Mouse (Mus musculus) liver, embryonic 16.5 days (tissue): ENCODE results near the gene Dync1i2. TPM values are rescaled to one million over a fixed set of nuclear protein-coding genes. Genes with fewer than 3 reads are reported as not detected.

ENCODE experiments used
- ATAC-seq: fragments of 200-750 bp; cut with Nextera tagmentation; 2 replicates; pipeline ENCODE4 v1.8.0; 2017; ENCODE audit warnings: low read depth, mild to moderate bottlenecking, moderate number of reproducible peaks, moderate library complexity
- H3K27ac ChIP-seq: fragments of 300-500 bp; sonication (generic); 2 replicates; pipeline ENCODE4 v1.5.1; 2014; ENCODE audit warnings: mild to moderate bottlenecking, low read length
- H3K27me3 ChIP-seq: fragments of 300-500 bp; sonication (generic); 2 replicates; pipeline ENCODE4 v1.6.1; 2014; ENCODE audit warnings: low read depth, low read length, mixed read lengths; ENCODE audit not compliant: control insufficient read depth, insufficient read depth
- H3K36me3 ChIP-seq: fragments of 300-500 bp; sonication (generic); 2 replicates; pipeline ENCODE4 v1.6.1; 2014; ENCODE audit warnings: mild to moderate bottlenecking; ENCODE audit not compliant: control insufficient read depth, insufficient read depth
- H3K4me1 ChIP-seq: fragments of 300-500 bp; sonication (generic); 2 replicates; pipeline ENCODE4 v1.6.1; 2014; ENCODE audit warnings: low read depth, low read length, mixed read lengths; ENCODE audit not compliant: control insufficient read depth
- H3K4me2 ChIP-seq: fragments of 300-500 bp; sonication (generic); 2 replicates; pipeline ENCODE4 v1.6.1; 2014; ENCODE audit warnings: low read depth, low read length, mixed read lengths
- H3K4me3 ChIP-seq: fragments of 300-500 bp; sonication (generic); 2 replicates; pipeline ENCODE4 v1.5.1; 2014; ENCODE audit warnings: low read depth, mild to moderate bottlenecking, low read length
- H3K9ac ChIP-seq: fragments of 300-500 bp; sonication (generic); 2 replicates; pipeline ENCODE4 v1.6.1; 2014; ENCODE audit warnings: low read depth, low read length
- H3K9me3 ChIP-seq: fragments of 300-500 bp; sonication (generic); replicated peaks from 2 replicates; pipeline ENCODE4 v1.6.1; 2016; ENCODE audit warnings: low read length; ENCODE audit not compliant: control insufficient read depth
- WGBS: fragments of 180-500 bp; shearing (Covaris S2); extraction: QIAGEN DNeasy Blood & Tissue Kit; methylation state at CpG from one replicate; pipeline ENCODE4 v1.1.7; 2014; ENCODE audit not compliant: insufficient replicate concordance; 5-methylcytosine and 5-hydroxymethylcytosine counted together
- polyA plus RNA-seq: library from polyadenylated mRNA; unstranded; fragments of >200 nt; fragmentation: Nextera tagmentation; extraction: Ambion mirVana; gene quantifications from 2 replicates; pipeline ENCODE4 v1.2.1, GENCODE M21; 2015

Gene Dync1i2
- polyA plus RNA-seq, 1 experiment from 2014 or later: 23.2 TPM

- no peak overlapping the region for H3K9ac ChIP-seq
- no peaks in the 10 kb centered on the region for H3K9me3 ChIP-seq
- H3K27me3 ChIP-seq: no peaks in the 10 kb centered on the region
- H3K4me3 ChIP-seq: no peak overlapping the region
- no peaks in the 10 kb centered on the region for H3K4me1 ChIP-seq
- no peaks in the 10 kb centered on the region for H3K36me3 ChIP-seq
- no peak for ATAC-seq
- H3K4me2 ChIP-seq: no peak overlapping the region
- 57% methylated on average over 7 of the region's 7 CpGs for WGBS
- H3K27ac ChIP-seq: no peak overlapping the region
Measured at GRCm38 (mm10) chr2:71294489-71294888, 83.0 kb downstream of the Dync1i2 start.

- H3K9ac ChIP-seq: no peak overlapping the region
- H3K36me3 ChIP-seq: no peaks in the 10 kb centered on the region
- WGBS: 82% methylated on average over 12 of the region's 12 CpGs
- H3K9me3 ChIP-seq: no peaks in the 10 kb centered on the region
- no peak overlapping the region for H3K4me3 ChIP-seq
- ATAC-seq: no peak
- H3K4me2 ChIP-seq: no peak overlapping the region
- H3K4me1 ChIP-seq: no peaks in the 10 kb centered on the region
- no peak overlapping the region for H3K27ac ChIP-seq
- H3K27me3 ChIP-seq: no peaks in the 10 kb centered on the region
Measured at GRCm38 (mm10) chr2:71295844-71296243, 84.3 kb downstream of the Dync1i2 start.

- 69% methylated on average over 1 of the region's 1 CpGs for WGBS
- no peaks in the 10 kb centered on the region for H3K9me3 ChIP-seq
- no peaks in the 10 kb centered on the region for H3K27me3 ChIP-seq
- no peak overlapping the region for H3K4me2 ChIP-seq
- no peak overlapping the region for H3K4me3 ChIP-seq
- H3K27ac ChIP-seq: no peak overlapping the region
- H3K4me1 ChIP-seq: peaks cover 2% of the 10 kb centered on the region; the same call in 1 of the 2 replicates
- H3K9ac ChIP-seq: no peak overlapping the region
- no peak for ATAC-seq
- no peaks in the 10 kb centered on the region for H3K36me3 ChIP-seq
Measured at GRCm38 (mm10) chr2:71297501-71297900, 86.0 kb downstream of the Dync1i2 start.

DNA sequence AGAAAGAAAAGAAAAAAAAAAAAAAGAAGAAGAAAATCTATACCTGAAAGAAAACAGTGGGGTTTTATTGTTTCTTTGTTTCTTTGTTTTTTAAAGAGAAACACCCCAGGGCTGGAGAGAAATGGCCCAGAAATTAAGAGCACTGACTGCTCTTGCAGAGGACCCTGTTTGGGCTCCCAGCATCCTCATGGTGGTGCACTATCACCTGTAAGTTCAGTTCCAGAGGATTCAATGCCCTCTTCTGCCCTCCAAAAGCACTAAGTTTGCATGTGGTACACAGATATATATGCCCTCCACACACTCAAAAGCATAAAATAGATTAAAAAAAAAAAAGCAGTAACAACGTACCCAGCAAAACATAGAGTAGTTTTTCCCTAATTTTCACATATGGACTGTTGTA, 87.2 kb downstream of the Dync1i2 start:
- Histone ChIP-seq H3K27me3 (no peaks in the 10 kb centered on the region), H3K4me1 (peaks cover 2% of the 10 kb centered on the region; the same call in 1 of the 2 replicates)
- 80% methylated on average over 1 of the region's 1 CpGs for WGBS

GRCm38 (mm10) chr2:71302156-71302663, 90.7 kb downstream of the Dync1i2 start:
- Histone ChIP-seq H3K27ac (no peak overlapping the region), H3K4me1 (peaks cover 2% of the 10 kb centered on the region; the same call in 1 of the 2 replicates)
- ATAC-seq: no peak

More for the DNA sequence above, 87.2 kb downstream of the Dync1i2 start:
- Histone ChIP-seq H3K4me2 (no peak overlapping the region), H3K4me3 (no peak overlapping the region), H3K36me3 (no peaks in the 10 kb centered on the region), H3K9me3 (no peaks in the 10 kb centered on the region), H3K27ac (no peak overlapping the region), H3K9ac (no peak overlapping the region)
- ATAC-seq: no peak

GRCm38 (mm10) chr2:71303221-71303620, 91.7 kb downstream of the Dync1i2 start:
- H3K4me1 ChIP-seq: peaks cover 2% of the 10 kb centered on the region; the same call in 1 of the 2 replicates
- no peak overlapping the region for H3K4me3 ChIP-seq
- H3K36me3 ChIP-seq: no peaks in the 10 kb centered on the region
- no peaks in the 10 kb centered on the region for H3K9me3 ChIP-seq
- H3K4me2 ChIP-seq: no peak overlapping the region
- no peak overlapping the region for H3K27ac ChIP-seq
- H3K27me3 ChIP-seq: no peaks in the 10 kb centered on the region
- H3K9ac ChIP-seq: no peak overlapping the region
- ATAC-seq: no peak

More at GRCm38 (mm10) chr2:71302156-71302663, 90.7 kb downstream of the Dync1i2 start:
- Histone ChIP-seq H3K27me3 (no peaks in the 10 kb centered on the region), H3K4me3 (no peak overlapping the region), H3K9me3 (no peaks in the 10 kb centered on the region), H3K36me3 (no peaks in the 10 kb centered on the region), H3K9ac (no peak overlapping the region), H3K4me2 (no peak overlapping the region)
- WGBS: 75% methylated on average over 3 of the region's 3 CpGs

GRCm38 (mm10) chr2:71304821-71305220, 93.3 kb downstream of the Dync1i2 start:
- no peaks in the 10 kb centered on the region for H3K9me3 ChIP-seq

DNA sequence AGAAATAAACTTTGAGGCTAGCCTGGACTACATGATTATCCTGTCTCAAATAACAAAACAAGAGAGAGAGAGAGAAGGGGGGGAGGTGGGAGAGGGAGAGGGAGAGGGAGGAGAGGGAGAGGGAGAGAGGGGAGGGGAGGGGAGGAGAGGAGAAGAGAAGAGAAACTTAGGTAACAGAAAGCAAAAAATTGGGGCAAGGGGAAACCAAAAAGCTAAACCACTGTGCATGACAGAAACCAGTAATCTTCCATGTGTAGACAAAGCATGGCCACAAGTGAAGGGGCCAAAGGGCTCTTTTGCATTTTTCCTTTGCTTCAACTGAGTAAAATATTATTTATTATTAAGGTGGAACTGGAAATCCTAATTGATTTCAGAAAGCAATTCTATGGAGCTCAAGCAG, 94.9 kb downstream of the Dync1i2 start:
- Histone ChIP-seq H3K27me3 (no peaks in the 10 kb centered on the region), H3K36me3 (no peaks in the 10 kb centered on the region), H3K4me1 (peaks cover 2% of the 10 kb centered on the region; the same call in 1 of the 2 replicates), H3K4me2 (no peak overlapping the region), H3K9ac (no peak overlapping the region), H3K27ac (no peak overlapping the region), H3K9me3 (no peaks in the 10 kb centered on the region), H3K4me3 (no peak overlapping the region)
- no peak for ATAC-seq

More at GRCm38 (mm10) chr2:71304821-71305220, 93.3 kb downstream of the Dync1i2 start:
- no peak overlapping the region for H3K4me3 ChIP-seq
- no peak for ATAC-seq
- no peaks in the 10 kb centered on the region for H3K27me3 ChIP-seq
- peaks cover 2% of the 10 kb centered on the region; the same call in 1 of the 2 replicates for H3K4me1 ChIP-seq
- H3K9ac ChIP-seq: no peak overlapping the region
- no peak overlapping the region for H3K4me2 ChIP-seq
- H3K36me3 ChIP-seq: no peaks in the 10 kb centered on the region
- 58% methylated on average over 3 of the region's 3 CpGs for WGBS
- no peak overlapping the region for H3K27ac ChIP-seq

- Histone ChIP-seq H3K9ac (no peak overlapping the region), H3K27ac (no peak overlapping the region), H3K36me3 (no peaks in the 10 kb centered on the region), H3K4me3 (no peak overlapping the region), H3K27me3 (no peaks in the 10 kb centered on the region), H3K9me3 (no peaks in the 10 kb centered on the region), H3K4me1 (no peaks in the 10 kb centered on the region), H3K4me2 (no peak overlapping the region)
- no peak for ATAC-seq
- 82% methylated on average over 2 of the region's 2 CpGs for WGBS
Measured at GRCm38 (mm10) chr2:71309726-71310125, 98.2 kb downstream of the Dync1i2 start.
